Mouse (Mus musculus) myocyte (in vitro differentiated cells): Measurements from ENCODE around the gene Dolpp1. TPM values are rescaled to one million over a fixed set of nuclear protein-coding genes. Genes with fewer than 3 reads are reported as not detected.
A peak's percentile ranks its signal among the peaks of the same experiment; 100 is the strongest.

Source experiments
- H3K27me3 ChIP-seq: one replicate; pipeline ENCODE4 v1.6.1; 2011; ENCODE audit not compliant: control insufficient read depth, insufficient read depth, insufficient read length
- H3K36me3 ChIP-seq: one replicate; pipeline ENCODE4 v1.6.1; 2011; ENCODE audit not compliant: control insufficient read depth, insufficient read depth
- H3K4me2 ChIP-seq: one replicate; pipeline ENCODE4 v1.6.1; 2011; ENCODE audit warnings: low read depth, control low read depth
- H3K4me3 ChIP-seq: one replicate; pipeline ENCODE4 v1.5.1; 2011; ENCODE audit warnings: mild to moderate bottlenecking, control low read depth, moderate library complexity
- H3K79me2 ChIP-seq: one replicate; pipeline ENCODE4 v1.6.1; 2011; ENCODE audit not compliant: control insufficient read depth, insufficient read depth
- H3ac ChIP-seq: one replicate; pipeline ENCODE4 v1.6.1; 2011; ENCODE audit not compliant: control insufficient read depth, insufficient read length
- CEBPB ChIP-seq: IDR thresholded peaks from 2 replicates; pipeline ENCODE4 v1.6.1; 2011; ENCODE audit warnings: mild to moderate bottlenecking, moderate library complexity; ENCODE audit not compliant: poor library complexity, insufficient read depth, severe bottlenecking
- E2F4 ChIP-seq: IDR thresholded peaks from one replicate; pipeline ENCODE4 v1.6.1; 2011; ENCODE audit warnings: mild to moderate bottlenecking, control low read depth, moderate library complexity; ENCODE audit not compliant: insufficient read depth
- MAX ChIP-seq: IDR thresholded peaks from one replicate; pipeline ENCODE4 v1.6.1; 2011; ENCODE audit warnings: low read depth, mild to moderate bottlenecking, control low read depth
- MYOD1 ChIP-seq, 3 experiments: IDR thresholded peaks; one replicate each; pipeline ENCODE4 v1.6.1; 2011; ENCODE audit warnings: control low read depth in 2 of 3, low read depth in 2 of 3, mild to moderate bottlenecking in 2 of 3, moderate library complexity in 1 of 3; ENCODE audit not compliant: insufficient read length in 2 of 3, control insufficient read depth in 1 of 3
- MYOG ChIP-seq, 3 experiments: IDR thresholded peaks; one replicate each; pipeline ENCODE4 v1.6.1; 2011; ENCODE audit warnings: control low read depth in 2 of 3, low read depth in 2 of 3, mild to moderate bottlenecking in 2 of 3; ENCODE audit not compliant: insufficient read length in 2 of 3, control insufficient read depth in 1 of 3, insufficient read depth in 1 of 3
- POLR2A ChIP-seq: IDR thresholded peaks from one replicate; pipeline ENCODE4 v1.6.1; 2011; ENCODE audit warnings: low read depth, mild to moderate bottlenecking, control low read depth, moderate library complexity; ENCODE audit not compliant: insufficient read length
- POLR2AphosphoS2 ChIP-seq: IDR thresholded peaks from one replicate; pipeline ENCODE4 v1.6.1; 2011; ENCODE audit warnings: low read depth, control low read depth; ENCODE audit not compliant: insufficient read length
- REST ChIP-seq: IDR thresholded peaks from one replicate; pipeline ENCODE4 v1.6.1; 2011; ENCODE audit warnings: mild to moderate bottlenecking, control low read depth, moderate library complexity; ENCODE audit not compliant: insufficient read depth, insufficient read length
- SRF ChIP-seq: IDR thresholded peaks from one replicate; pipeline ENCODE4 v1.6.1; 2011; ENCODE audit warnings: low read depth; ENCODE audit not compliant: control insufficient read depth, insufficient read length
- TCF12 ChIP-seq: IDR thresholded peaks from one replicate; pipeline ENCODE4 v1.6.1; 2011; ENCODE audit warnings: mild to moderate bottlenecking, control low read depth; ENCODE audit not compliant: poor library complexity, insufficient read depth, severe bottlenecking
- TCF3 ChIP-seq: IDR thresholded peaks from one replicate; pipeline ENCODE4 v1.6.1; 2011; ENCODE audit warnings: low read depth, control low read depth; ENCODE audit not compliant: insufficient read length
- USF1 ChIP-seq: IDR thresholded peaks from one replicate; pipeline ENCODE4 v1.6.1; 2011; ENCODE audit warnings: low read depth, mild to moderate bottlenecking, control low read depth, moderate library complexity
- polyA plus RNA-seq: library from polyadenylated mRNA; unstranded; fragments of >200 nt; fragmentation: generic; extraction: Trizol; gene quantifications from one replicate; pipeline ENCODE4 v1.2.1, GENCODE M21; 2012; ENCODE audit warnings: missing spikeins

Gene Dolpp1
- polyA plus RNA-seq, 1 experiment, result 15.7 TPM

- Histone ChIP-seq H3K4me3 (no peak overlapping the region), H3K36me3 (peaks cover 5% of the 10 kb centered on the region)
- no peak for TF ChIP-seq E2F4
- TF ChIP-seq POLR2A, result no peak
- TF ChIP-seq MYOD1 (IDR thresholded peaks at IDR 0.05; ENCODE audit: control insufficient read depth in 1 of 3, insufficient read length in 2 of 3, low read depth in 2 of 3), result no peak
- TF ChIP-seq MYOG (IDR thresholded peaks at IDR 0.05; ENCODE audit: control insufficient read depth in 1 of 3, insufficient read depth in 1 of 3, insufficient read length in 2 of 3, low read depth in 2 of 3), result no peak
- TF ChIP-seq CEBPB, result no peak
- TF ChIP-seq POLR2AphosphoS2, result no peak
- no peak for TF ChIP-seq USF1
- no peak for TF ChIP-seq TCF12
- no peak for TF ChIP-seq MAX
- TF ChIP-seq TCF3, result no peak
Observed at GRCm38 (mm10) chr2:30440211-30440700, 48.2 kb downstream of the Dolpp1 start.

GRCm38 (mm10) chr2:30440701-30441517 is 48.9 kb downstream of the Dolpp1 start:
- peak overlapping the region; percentile 19 for H3K4me3 ChIP-seq
- H3K79me2 ChIP-seq, result peaks cover 4% of the 10 kb centered on the region
- peaks cover 5% of the 10 kb centered on the region for H3K36me3 ChIP-seq
- TF ChIP-seq MYOD1 (IDR thresholded peaks at IDR 0.05; ENCODE audit: control insufficient read depth in 1 of 3, insufficient read length in 2 of 3, low read depth in 2 of 3), result no peak
- peak; percentile 63 for TF ChIP-seq POLR2AphosphoS2
- TF ChIP-seq TCF12, result no peak
- TF ChIP-seq MYOG (IDR thresholded peaks at IDR 0.05; ENCODE audit: control insufficient read depth in 1 of 3, insufficient read depth in 1 of 3, insufficient read length in 2 of 3, low read depth in 2 of 3), result no peak
- peak; percentile 51 for TF ChIP-seq SRF
- TF ChIP-seq USF1, result no peak
- no peak for TF ChIP-seq TCF3
- no peak for TF ChIP-seq CEBPB
- TF ChIP-seq REST, result no peak
- TF ChIP-seq E2F4, result no peak
- peak; percentile 72 for TF ChIP-seq POLR2A
- no peak for TF ChIP-seq MAX
- H3K4me2 ChIP-seq, result peak overlapping the region; percentile 99
- H3K27me3 ChIP-seq, result no peaks in the 10 kb centered on the region
- H3ac ChIP-seq, result no peak overlapping the region

More at GRCm38 (mm10) chr2:30440211-30440700, 48.2 kb downstream of the Dolpp1 start:
- Histone ChIP-seq H3K27me3 (no peaks in the 10 kb centered on the region), H3K79me2 (peaks cover 4% of the 10 kb centered on the region), H3K4me2 (peak overlapping the region; percentile 99), H3ac (no peak overlapping the region)

GRCm38 (mm10) chr2:30441518-30442497 is 49.8 kb downstream of the Dolpp1 start:
- Histone ChIP-seq H3K27me3 (no peaks in the 10 kb centered on the region), H3K4me3 (peak overlapping the region; percentile 19), H3K79me2 (peaks cover 7% of the 10 kb centered on the region), H3ac (peak overlapping the region; percentile 3), H3K36me3 (peaks cover 5% of the 10 kb centered on the region), H3K4me2 (peak overlapping the region; percentile 99)
- TF ChIP-seq SRF, result peak; percentile 86
- peak in 2 of 3 experiments; percentile 26 to 54 for TF ChIP-seq MYOD1 (IDR thresholded peaks at IDR 0.05; ENCODE audit: control insufficient read depth in 1 of 3, insufficient read length in 2 of 3, low read depth in 2 of 3)
- TF ChIP-seq MAX, result no peak
- no peak for TF ChIP-seq TCF3
- TF ChIP-seq MYOG (IDR thresholded peaks at IDR 0.05; ENCODE audit: control insufficient read depth in 1 of 3, insufficient read depth in 1 of 3, insufficient read length in 2 of 3, low read depth in 2 of 3), result peak in 1 of 3 experiments; percentile 15
- no peak for TF ChIP-seq USF1
- TF ChIP-seq CEBPB, result no peak
- TF ChIP-seq POLR2AphosphoS2, result peak; percentile 64
- TF ChIP-seq E2F4, result no peak
- TF ChIP-seq POLR2A, result peak; percentile 51
- no peak for TF ChIP-seq TCF12
- no peak for TF ChIP-seq REST

- Histone ChIP-seq H3K36me3 (peaks cover 5% of the 10 kb centered on the region), H3K79me2 (peaks cover 11% of the 10 kb centered on the region), H3K4me2 (peak overlapping the region; percentile 98), H3K4me3 (peak overlapping the region; percentile 19), H3ac (no peak overlapping the region), H3K27me3 (no peaks in the 10 kb centered on the region)
- no peak for TF ChIP-seq MAX
- no peak for TF ChIP-seq USF1
Observed at GRCm38 (mm10) chr2:30442498-30442890, 50.4 kb downstream of the Dolpp1 start.
